Mouse (Mus musculus) neural tube, embryonic 12.5 days (tissue): Measurements from ENCODE around the gene 5031410I06Rik. TPM values are rescaled to one million over a fixed set of nuclear protein-coding genes. Genes with fewer than 3 reads are reported as not detected.
A peak's percentile ranks its signal among the peaks of the same experiment; 100 is the strongest.
"Not testable (repeated sequence)": the region's sequence is repeated elsewhere in the genome, so short reads cannot be mapped to it uniquely, and the experiment has no call there.

Experiments
- ATAC-seq: fragments of 200-750 bp; cut with Nextera tagmentation; 2 replicates; pipeline ENCODE4 v1.8.0; 2017; ENCODE audit warnings: low read depth, mild to moderate bottlenecking, moderate TSS enrichment, moderate library complexity; ENCODE audit not compliant: low FRiP score
- H3K27ac ChIP-seq: fragments of 300-500 bp; sonication (generic); 2 replicates; pipeline ENCODE4 v1.5.1; 2016
- H3K27me3 ChIP-seq: fragments of 300-500 bp; sonication (generic); replicated peaks from 2 replicates; pipeline ENCODE4 v1.6.1; 2016; ENCODE audit warnings: mild to moderate bottlenecking
- H3K36me3 ChIP-seq: fragments of 300-500 bp; sonication (generic); 2 replicates; pipeline ENCODE4 v1.6.1; 2016; ENCODE audit warnings: mild to moderate bottlenecking
- H3K4me1 ChIP-seq: fragments of 300-500 bp; sonication (generic); 2 replicates; pipeline ENCODE4 v1.6.1; 2016
- H3K4me2 ChIP-seq: fragments of 300-500 bp; sonication (generic); replicated peaks from 2 replicates; pipeline ENCODE4 v1.6.1; 2016; ENCODE audit warnings: mild to moderate bottlenecking
- H3K4me3 ChIP-seq: fragments of 300-500 bp; sonication (generic); 2 replicates; pipeline ENCODE4 v1.5.1; 2016
- H3K9ac ChIP-seq: fragments of 300-500 bp; sonication (generic); 2 replicates; pipeline ENCODE4 v1.6.1; 2016; ENCODE audit warnings: mild to moderate bottlenecking
- H3K9me3 ChIP-seq: fragments of 300-500 bp; sonication (generic); 2 replicates; pipeline ENCODE4 v1.6.1; 2016; ENCODE audit warnings: mild to moderate bottlenecking
- WGBS: fragments of 180-500 bp; shearing (Covaris S2); methylation state at CpG from one replicate; pipeline ENCODE4 v1.1.7; 2016; 5-methylcytosine and 5-hydroxymethylcytosine counted together
- polyA plus RNA-seq: library from polyadenylated mRNA; unstranded; fragments of >200 nt; fragmentation: Nextera tagmentation; extraction: Ambion mirVana; gene quantifications from 2 replicates; pipeline ENCODE4 v1.2.1, GENCODE M21; 2016

Gene 5031410I06Rik
- not detected in 2 replicates for polyA plus RNA-seq

GRCm38 (mm10) chr5:26105262-26105661 lies at the start of gene 5031410I06Rik:
5031410I06Rik (minus strand) TSS chr5:26105362.
- not testable (repeated sequence) for ATAC-seq, H3K27ac ChIP-seq, H3K9me3 ChIP-seq, H3K36me3 ChIP-seq, H3K9ac ChIP-seq, H3K4me2 ChIP-seq, H3K4me3 ChIP-seq, H3K27me3 ChIP-seq, H3K4me1 ChIP-seq
- no CpG with 5 or more reads among the region's 3 CpGs for WGBS

- H3K4me3 ChIP-seq, result no peak overlapping the region
- H3K9me3 ChIP-seq, result no peaks in the 10 kb centered on the region
- no peak overlapping the region for H3K9ac ChIP-seq
- H3K4me1 ChIP-seq, result no peaks in the 10 kb centered on the region
- no peaks in the 10 kb centered on the region for H3K27me3 ChIP-seq
- no peak overlapping the region for H3K4me2 ChIP-seq
- ATAC-seq, result peak; percentile 53; the same call in 1 of the 2 replicates
- no peak overlapping the region for H3K27ac ChIP-seq
- WGBS, result 71% methylated on average over 6 of the region's 6 CpGs
- no peaks in the 10 kb centered on the region for H3K36me3 ChIP-seq
Observed at GRCm38 (mm10) chr5:26142891-26143290, 37.7 kb upstream of the 5031410I06Rik start.

- not testable (repeated sequence) for H3K9ac ChIP-seq, H3K4me2 ChIP-seq, H3K36me3 ChIP-seq, ATAC-seq, H3K9me3 ChIP-seq, H3K4me3 ChIP-seq, H3K4me1 ChIP-seq, H3K27ac ChIP-seq, H3K27me3 ChIP-seq
- no CpG with 5 or more reads among the region's 3 CpGs for WGBS
Observed at GRCm38 (mm10) chr5:26121321-26121720, 16.2 kb upstream of the 5031410I06Rik start, which contains the start of gene Gm10220. Gm10220 (minus strand) TSS chr5:26121421.

GRCm38 (mm10) chr5:26089191-26089590 lies 16.0 kb downstream of the 5031410I06Rik start, which contains the start of gene Gm10471:
Gm10471 (minus strand) TSS chr5:26089291.
- H3K4me3 ChIP-seq, H3K27me3 ChIP-seq, H3K4me1 ChIP-seq, H3K9me3 ChIP-seq, H3K27ac ChIP-seq, H3K4me2 ChIP-seq, H3K36me3 ChIP-seq, H3K9ac ChIP-seq, ATAC-seq: not testable (repeated sequence)
- WGBS, result 79% methylated on average over 1 of the region's 1 CpGs

- not testable (repeated sequence) for H3K4me3 ChIP-seq, H3K27ac ChIP-seq, H3K9me3 ChIP-seq, H3K4me2 ChIP-seq, H3K4me1 ChIP-seq, H3K36me3 ChIP-seq, ATAC-seq, H3K27me3 ChIP-seq, H3K9ac ChIP-seq
Observed at GRCm38 (mm10) chr5:26079023-26079422, 26.1 kb downstream of the 5031410I06Rik start.

GRCm38 (mm10) chr5:26070716-26071115 lies 34.4 kb downstream of the 5031410I06Rik start:
- H3K27ac ChIP-seq, result no peak overlapping the region
- H3K27me3 ChIP-seq, result no peaks in the 10 kb centered on the region
- ATAC-seq, result no peak
- H3K9me3 ChIP-seq, result 0 out of 2 replicates have a peak, but pooled peaks cover 6% of the 10 kb centered on the region
- H3K9ac ChIP-seq, result no peak overlapping the region
- H3K4me2 ChIP-seq, result no peak overlapping the region
- no peak overlapping the region for H3K4me3 ChIP-seq
- H3K36me3 ChIP-seq, result no peaks in the 10 kb centered on the region
- no peaks in the 10 kb centered on the region for H3K4me1 ChIP-seq
- WGBS, result 86% methylated on average over 24 of the region's 24 CpGs

- H3K4me3 ChIP-seq, H3K27me3 ChIP-seq, H3K4me1 ChIP-seq, H3K4me2 ChIP-seq, H3K9me3 ChIP-seq, ATAC-seq, H3K9ac ChIP-seq, H3K27ac ChIP-seq, H3K36me3 ChIP-seq: not testable (repeated sequence)
- WGBS, result no CpG with 5 or more reads among the region's 2 CpGs
Observed at GRCm38 (mm10) chr5:26058481-26058880, 46.7 kb downstream of the 5031410I06Rik start, which contains the start of gene Gm7347. Gm7347 (minus strand) TSS chr5:26058581.

Other genes with a start within 250 kb of the 5031410I06Rik start
- gene Gm21663, start 163.0 kb downstream of the 5031410I06Rik start, polyA plus RNA-seq, result not detected in 2 replicates
- 0.09 TPM in 1 of 2 replicates, not detected in the other for gene Gm21671, start 150.9 kb downstream of the 5031410I06Rik start, polyA plus RNA-seq
- 0.06 TPM in 1 of 2 replicates, not detected in the other for gene Gm21680, start 132.7 kb downstream of the 5031410I06Rik start, polyA plus RNA-seq
- gene Gm21698, start 116.7 kb downstream of the 5031410I06Rik start, polyA plus RNA-seq, result not detected in 2 replicates
- gene Gm1979, start 100.6 kb downstream of the 5031410I06Rik start, polyA plus RNA-seq, result not detected in 2 replicates
- gene Gm5862, start 82.4 kb downstream of the 5031410I06Rik start, polyA plus RNA-seq, result not detected in 2 replicates
- gene Speer4a, start 65.8 kb downstream of the 5031410I06Rik start, polyA plus RNA-seq, result not detected in 2 replicates
- 0.06 TPM in 1 of 2 replicates, not detected in the other for gene Gm7347, start 46.8 kb downstream of the 5031410I06Rik start, polyA plus RNA-seq
- gene Gm10471, start 16.1 kb downstream of the 5031410I06Rik start, polyA plus RNA-seq, result not detected in 2 replicates
- gene Gm10220, start 16.1 kb upstream of the 5031410I06Rik start, polyA plus RNA-seq, result 0.13 TPM in 1 of 2 replicates, not detected in the other
- gene Gm7361, start 152.3 kb upstream of the 5031410I06Rik start, polyA plus RNA-seq, result not detected in 2 replicates